Mouse (Mus musculus) liver, postnatal 0 days (tissue): ENCODE results near the gene Nrg4.

ENCODE experiments used
- CTCF ChIP-seq: sonication (generic); IDR thresholded peaks from 2 replicates; pipeline ENCODE4 v1.5.1; 2016; ENCODE audit warnings: antibody characterized with exemption, low read depth
- EP300 ChIP-seq: IDR thresholded peaks from 2 replicates; pipeline ENCODE4 v1.6.1; 2016; ENCODE audit warnings: antibody characterized with exemption, low read depth, mild to moderate bottlenecking

- TF ChIP-seq CTCF: no peak
- TF ChIP-seq EP300: no peak
These were observed 30.5 kb upstream of the Nrg4 start for GRCm38 (mm10) chr9:55357164-55357563.
